Mouse (Mus musculus): ENCODE results near the gene Naxd. TPM values are rescaled to one million over a fixed set of nuclear protein-coding genes. Genes with fewer than 3 reads are reported as not detected.

Naxd gene
- polyA plus RNA-seq, 2 experiments = 112 to 117 TPM

- H3K4me2 ChIP-seq (replicated peaks; ENCODE audit: low read depth, low read length, severe bottlenecking) = peak overlapping the region; percentile 100
- H3K4me3 ChIP-seq (replicated peaks; ENCODE audit: low read length) = peak overlapping the region; percentile 53
- WGBS = 5% methylated on average over 9 of the region's 9 CpGs
- TF ChIP-seq POLR2A (IDR thresholded peaks at IDR 0.05; ENCODE audit: borderline replicate concordance, extremely low read depth, insufficient read depth, insufficient read length) = no peak
- ATAC-seq (ENCODE audit: low FRiP score, low read depth) (no peak), DNase-seq (ENCODE audit: low spot score) (no peak)
- H3K27ac ChIP-seq (replicated peaks; ENCODE audit: low read depth, low read length) = no peak overlapping the region
- peaks cover 20% of the 10 kb centered on the region for H3K4me1 ChIP-seq (ENCODE audit: control insufficient read depth, insufficient read depth, low read length)
- H3K27me3 ChIP-seq (ENCODE audit: control insufficient read depth, insufficient read depth, low read length) = peaks cover 41% of the 10 kb centered on the region
- no peak overlapping the region for H3K9ac ChIP-seq (ENCODE audit: low read depth, low read length, severe bottlenecking)
- no peaks in the 10 kb centered on the region for H3K36me3 ChIP-seq (ENCODE audit: control insufficient read depth, insufficient read depth, low read length)
- no peaks in the 10 kb centered on the region for H3K9me3 ChIP-seq (ENCODE audit: control insufficient read depth, low read length)
Measured at GRCm38 (mm10) chr8:11477178-11477553, 20.1 kb upstream of the Naxd start.

- Histone ChIP-seq H3K36me3 (ENCODE audit: control insufficient read depth, insufficient read depth, low read length) (no peaks in the 10 kb centered on the region), H3K27me3 (ENCODE audit: control insufficient read depth, insufficient read depth, low read length) (peaks cover 41% of the 10 kb centered on the region), H3K4me2 (replicated peaks; ENCODE audit: low read depth, low read length, severe bottlenecking) (peak within 1 kb of the TSS; percentile 100), H3K4me3 (replicated peaks; ENCODE audit: low read length) (peak within 1 kb of the TSS; percentile 53), H3K4me1 (ENCODE audit: control insufficient read depth, insufficient read depth, low read length) (peaks cover 20% of the 10 kb centered on the region), H3K27ac (replicated peaks; ENCODE audit: low read depth, low read length) (no peak within 1 kb of the TSS), H3K9me3 (ENCODE audit: control insufficient read depth, low read length) (no peaks in the 10 kb centered on the region), H3K9ac (ENCODE audit: low read depth, low read length, severe bottlenecking) (peak within 1 kb of the TSS; percentile 45; the same call in 1 of the 2 replicates)
- under 1% methylated on average over 50 of the region's 69 CpGs for WGBS
- TF ChIP-seq POLR2A (IDR thresholded peaks at IDR 0.05; ENCODE audit: borderline replicate concordance, extremely low read depth, insufficient read depth, insufficient read length) = no peak
- ATAC-seq (ENCODE audit: low FRiP score, low read depth) = peak; percentile 81
- DNase-seq (ENCODE audit: low spot score) = peak; percentile 70
Measured at GRCm38 (mm10) chr8:11477811-11478761, 19.2 kb upstream of the Naxd start, which contains the start of gene Rab20. Rab20 (minus strand) TSS chr8:11478710.

GRCm38 (mm10) chr8:11478807-11479527 is 18.3 kb upstream of the Naxd start:
- H3K9me3 ChIP-seq (ENCODE audit: control insufficient read depth, low read length) = no peaks in the 10 kb centered on the region
- TF ChIP-seq POLR2A (IDR thresholded peaks at IDR 0.05; ENCODE audit: borderline replicate concordance, extremely low read depth, insufficient read depth, insufficient read length) = no peak
- no peak for DNase-seq (ENCODE audit: low spot score)
- H3K4me2 ChIP-seq (replicated peaks; ENCODE audit: low read depth, low read length, severe bottlenecking) = peak overlapping the region; percentile 100
- 1% methylated on average over 22 of the region's 23 CpGs for WGBS
- peaks cover 20% of the 10 kb centered on the region for H3K4me1 ChIP-seq (ENCODE audit: control insufficient read depth, insufficient read depth, low read length)
- no peaks in the 10 kb centered on the region for H3K36me3 ChIP-seq (ENCODE audit: control insufficient read depth, insufficient read depth, low read length)
- H3K9ac ChIP-seq (ENCODE audit: low read depth, low read length, severe bottlenecking) = no peak overlapping the region
- no peak overlapping the region for H3K27ac ChIP-seq (replicated peaks; ENCODE audit: low read depth, low read length)
- no peak for ATAC-seq (ENCODE audit: low FRiP score, low read depth)
- H3K27me3 ChIP-seq (ENCODE audit: control insufficient read depth, insufficient read depth, low read length) = peaks cover 41% of the 10 kb centered on the region
- H3K4me3 ChIP-seq (replicated peaks; ENCODE audit: low read length) = peak overlapping the region; percentile 53

- TF ChIP-seq POLR2A (IDR thresholded peaks at IDR 0.05; ENCODE audit: borderline replicate concordance, extremely low read depth, insufficient read depth, insufficient read length) = no peak
- Histone ChIP-seq H3K9ac (ENCODE audit: low read depth, low read length, severe bottlenecking) (no peak overlapping the region), H3K4me2 (replicated peaks; ENCODE audit: low read depth, low read length, severe bottlenecking) (no peak overlapping the region), H3K36me3 (ENCODE audit: control insufficient read depth, insufficient read depth, low read length) (no peaks in the 10 kb centered on the region), H3K4me3 (replicated peaks; ENCODE audit: low read length) (no peak overlapping the region; the same call in 1 of the 2 replicates), H3K27ac (replicated peaks; ENCODE audit: low read depth, low read length) (no peak overlapping the region), H3K27me3 (ENCODE audit: control insufficient read depth, insufficient read depth, low read length) (peaks cover 41% of the 10 kb centered on the region), H3K9me3 (ENCODE audit: control insufficient read depth, low read length) (no peaks in the 10 kb centered on the region), H3K4me1 (ENCODE audit: control insufficient read depth, insufficient read depth, low read length) (peaks cover 20% of the 10 kb centered on the region)
- 9% methylated on average over 14 of the region's 14 CpGs for WGBS
- DNase-seq (ENCODE audit: low spot score) (no peak), ATAC-seq (ENCODE audit: low FRiP score, low read depth) (no peak)
Measured at GRCm38 (mm10) chr8:11479591-11479990, 17.7 kb upstream of the Naxd start.

GRCm38 (mm10) chr8:11481876-11482275 is 15.4 kb upstream of the Naxd start:
- ATAC-seq (ENCODE audit: low FRiP score, low read depth) (no peak), DNase-seq (ENCODE audit: low spot score) (no peak)
- Histone ChIP-seq H3K27ac (replicated peaks; ENCODE audit: low read depth, low read length) (no peak overlapping the region), H3K9me3 (ENCODE audit: control insufficient read depth, low read length) (no peaks in the 10 kb centered on the region), H3K4me1 (ENCODE audit: control insufficient read depth, insufficient read depth, low read length) (peaks cover 13% of the 10 kb centered on the region), H3K9ac (ENCODE audit: low read depth, low read length, severe bottlenecking) (no peak overlapping the region), H3K27me3 (ENCODE audit: control insufficient read depth, insufficient read depth, low read length) (peaks cover 29% of the 10 kb centered on the region), H3K36me3 (ENCODE audit: control insufficient read depth, insufficient read depth, low read length) (no peaks in the 10 kb centered on the region), H3K4me2 (replicated peaks; ENCODE audit: low read depth, low read length, severe bottlenecking) (no peak overlapping the region), H3K4me3 (replicated peaks; ENCODE audit: low read length) (no peak overlapping the region)
- WGBS = 74% methylated on average over 3 of the region's 3 CpGs
- TF ChIP-seq POLR2A (IDR thresholded peaks at IDR 0.05; ENCODE audit: borderline replicate concordance, extremely low read depth, insufficient read depth, insufficient read length) = no peak
